ENCODE assay signal across 8 mouse cellular contexts in genomic region chr17:47793377-47793776, GRCm38 (mm10). TPM values are rescaled to one million over a fixed set of nuclear protein-coding genes. Genes with fewer than 3 reads are reported as not detected.
DNase-seq lines count a peak whose midpoint lies in the region; ATAC-seq lines count a peak whose summit lies in the region.

No protein-coding gene starts in this region.

- no peaks in the 10 kb centered on the region for H3K9me3 ChIP-seq in hindbrain, embryonic 14.5 days (ENCODE audit: control insufficient read depth, low read length)

- peaks cover 7% of the 10 kb centered on the region for H3K4me1 ChIP-seq in hindbrain, embryonic 14.5 days (replicated peaks; ENCODE audit: control insufficient read depth, insufficient read depth, low read length)

- no peak overlapping the region for H3K9ac ChIP-seq in hindbrain, embryonic 14.5 days

- H3K4me3 ChIP-seq in hindbrain, embryonic 14.5 days (replicated peaks; ENCODE audit: low read length) = no peak overlapping the region

- H3K27ac ChIP-seq in hindbrain, embryonic 14.5 days = no peak overlapping the region

- DNase-seq in R1 (ENCODE audit: low read depth, low spot score) = peak; percentile 79
- peak; percentile 88 for DNase-seq in cerebellum, postnatal 36 days
- DNase-seq in frontal cortex, postnatal 36 days (ENCODE audit: low spot score in 2 of 2) = peak; percentile 81 to 86
- DNase-seq in hindbrain, embryonic 14.5 days (ENCODE audit: low spot score) = peak; percentile 83
- DNase-seq in layer of hippocampus, postnatal 14 days (ENCODE audit: low spot score in 2 of 2) = peak; percentile 79 to 81
- peak; percentile 93 for DNase-seq in lung, postnatal 10 days
- DNase-seq in retina, adult 2 months (ENCODE audit: low read depth, low spot score) = peak; percentile 50
- peak; percentile 86 for DNase-seq in thymus, postnatal 14 days

- no peaks in the 10 kb centered on the region for H3K36me3 ChIP-seq in hindbrain, embryonic 14.5 days (replicated peaks; ENCODE audit: control insufficient read depth, insufficient read depth)

- peak; percentile 75 for ATAC-seq in hindbrain, embryonic 14.5 days (ENCODE audit: low FRiP score)

- H3K27me3 ChIP-seq in hindbrain, embryonic 14.5 days (ENCODE audit: control insufficient read depth, insufficient read depth, low read length) = no peaks in the 10 kb centered on the region

- WGBS in hindbrain, embryonic 14.5 days = 13% methylated on average over 9 of the region's 9 CpGs

- no peak overlapping the region for H3K4me2 ChIP-seq in hindbrain, embryonic 14.5 days (replicated peaks)

RNA-seq across cellular contexts. Expression of gene Mdfi, which starts 41.1 kb away (rescaled TPM):
- polyA plus RNA-seq in hindbrain, embryonic 14.5 days (2014; fragmentation: Nextera tagmentation; extraction: Ambion mirVana) = 7.5 and 7.7 TPM in 2 replicates
- total RNA-seq in layer of hippocampus, postnatal 14 days (2021) = 1 to 10 TPM; 1.4 to 1.8 TPM

RNA-seq across cellular contexts. Expression of gene Tfeb, which starts 56.5 kb away (rescaled TPM):
- polyA plus RNA-seq in hindbrain, embryonic 14.5 days (2014; fragmentation: Nextera tagmentation; extraction: Ambion mirVana) = 2.8 and 4.2 TPM in 2 replicates
- 10 to 100 TPM; 12.6 to 14.8 TPM for total RNA-seq in layer of hippocampus, postnatal 14 days (2021)
